Mouse (Mus musculus) olfactory bulb, adult 2 months (tissue): ENCODE measurements around the gene Uba52. TPM values are rescaled to one million over a fixed set of nuclear protein-coding genes. Genes with fewer than 3 reads are reported as not detected.

ENCODE experiments used
- H3K27ac ChIP-seq: fragments of 200-500 bp; 2 replicates; pipeline ENCODE4 v1.5.1; 2012; ENCODE audit warnings: low read depth, low read length; ENCODE audit not compliant: insufficient read depth
- H3K4me1 ChIP-seq: fragments of 200-500 bp; 2 replicates; pipeline ENCODE4 v1.6.1; 2012; ENCODE audit warnings: low read length; ENCODE audit not compliant: control insufficient read depth, insufficient read depth
- H3K4me3 ChIP-seq: fragments of 200-500 bp; 2 replicates; pipeline ENCODE4 v1.5.1; 2012; ENCODE audit warnings: mild to moderate bottlenecking, low read depth, low read length, moderate library complexity; ENCODE audit not compliant: insufficient read depth
- CTCF ChIP-seq: fragments of 200-500 bp; IDR thresholded peaks from 2 replicates; pipeline ENCODE4 v1.5.1; 2012; ENCODE audit warnings: low read depth, mild to moderate bottlenecking, low read length, moderate library complexity; ENCODE audit not compliant: insufficient read depth
- POLR2A ChIP-seq: fragments of 200-500 bp; IDR thresholded peaks from 2 replicates; pipeline ENCODE4 v1.6.1; 2012; ENCODE audit warnings: mild to moderate bottlenecking, low read depth, low read length, moderate library complexity; ENCODE audit not compliant: insufficient read depth
- WGBS: fragments of 180-500 bp; shearing (Covaris S2); methylation state at CpG from one replicate; pipeline ENCODE4 v1.1.7; 2018; 5-methylcytosine and 5-hydroxymethylcytosine counted together
- polyA plus RNA-seq: library from polyadenylated mRNA; stranded (reverse); fragments of >200 nt; gene quantifications from 2 replicates; pipeline ENCODE4 v1.2.4, GENCODE M21; 2012; ENCODE audit warnings: low replicate concordance; ENCODE audit not compliant: missing spikeins, insufficient read depth, insufficient read length

Gene Uba52
- polyA plus RNA-seq, 1 experiment, result not detected

DNA sequence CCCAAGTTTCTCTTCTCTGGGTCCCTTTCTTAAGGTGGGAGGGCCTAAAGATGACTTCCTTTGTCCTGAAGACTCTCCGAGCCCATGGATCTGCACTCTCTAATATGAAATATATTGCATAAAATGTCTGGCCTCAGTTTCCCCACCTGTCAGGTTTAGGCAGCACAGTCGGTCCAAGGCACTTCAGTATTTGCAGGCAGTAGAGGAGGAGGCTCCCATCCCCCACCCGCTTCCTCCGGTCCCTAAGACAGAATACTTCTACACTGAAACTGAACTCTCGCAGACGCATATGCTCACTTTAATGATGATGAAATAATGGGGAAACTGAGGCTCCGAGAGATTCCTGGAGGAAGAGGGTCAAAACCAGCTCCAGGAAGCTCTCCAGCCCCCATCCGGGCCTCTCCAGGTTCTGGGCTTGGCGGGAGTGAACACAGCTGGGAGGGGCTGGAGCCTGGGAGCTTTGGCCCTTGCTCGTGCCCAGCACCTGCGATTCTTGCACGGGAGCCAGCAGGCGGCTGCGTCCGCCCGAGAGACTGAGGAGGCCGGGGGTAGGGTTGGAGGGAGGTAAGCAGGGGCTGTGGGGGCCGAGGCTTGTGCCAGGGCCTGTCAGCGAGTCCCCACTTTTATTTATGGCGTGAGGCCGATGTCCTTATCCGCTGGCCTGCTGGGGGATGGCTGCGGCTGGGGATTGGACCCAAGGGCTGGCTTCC, 8.6 kb downstream of the Uba52 start:
- Histone ChIP-seq H3K4me1 (peaks cover 42% of the 10 kb centered on the region), H3K4me3 (no peak overlapping the region), H3K27ac (no peak overlapping the region)
- no peak for TF ChIP-seq CTCF
- TF ChIP-seq POLR2A, result no peak
- 24% methylated on average over 23 of the region's 23 CpGs for WGBS

DNA sequence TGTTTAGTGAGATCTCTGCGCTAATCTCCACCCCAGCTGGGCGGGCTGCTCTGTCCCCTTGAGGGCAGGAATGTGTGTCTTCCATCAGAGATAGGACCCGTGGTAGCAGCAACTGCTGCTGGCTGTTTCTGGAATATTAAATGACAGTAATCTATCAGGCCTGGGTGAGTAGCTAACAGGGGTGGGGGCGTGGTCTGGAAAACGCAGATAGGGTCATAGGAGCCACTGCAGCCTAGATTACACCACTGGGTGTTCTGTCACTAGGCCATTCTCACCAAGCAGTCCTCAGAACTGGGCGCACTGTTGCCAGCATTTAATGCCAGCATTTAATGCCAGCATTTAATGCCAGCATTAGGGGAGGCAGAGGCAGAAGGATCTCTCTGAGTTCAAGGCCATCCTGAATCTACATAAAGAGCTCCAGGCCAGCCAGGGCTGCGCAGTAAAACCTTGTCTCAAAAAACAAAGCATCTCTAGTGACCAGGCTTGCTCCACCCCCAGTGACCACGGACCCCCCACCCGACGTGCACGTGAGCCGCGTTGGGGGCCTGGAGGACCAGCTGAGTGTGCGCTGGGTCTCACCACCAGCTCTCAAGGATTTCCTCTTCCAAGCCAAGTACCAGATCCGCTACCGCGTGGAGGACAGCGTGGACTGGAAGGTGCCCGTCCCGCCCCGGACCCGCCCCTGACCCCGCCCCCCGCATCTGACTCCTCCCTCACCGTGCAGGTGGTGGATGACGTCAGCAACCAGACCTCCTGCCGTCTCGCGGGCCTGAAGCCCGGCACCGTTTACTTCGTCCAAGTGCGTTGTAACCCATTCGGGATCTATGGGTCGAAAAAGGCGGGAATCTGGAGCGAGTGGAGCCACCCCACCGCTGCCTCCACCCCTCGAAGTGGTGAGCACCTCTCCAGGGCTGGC, 10.0 kb downstream of the Uba52 start:
- Histone ChIP-seq H3K27ac (no peak overlapping the region), H3K4me1 (peaks cover 38% of the 10 kb centered on the region), H3K4me3 (no peak overlapping the region)
- WGBS, result 16% methylated on average over 39 of the region's 39 CpGs
- TF ChIP-seq POLR2A (no peak), CTCF (no peak)

DNA sequence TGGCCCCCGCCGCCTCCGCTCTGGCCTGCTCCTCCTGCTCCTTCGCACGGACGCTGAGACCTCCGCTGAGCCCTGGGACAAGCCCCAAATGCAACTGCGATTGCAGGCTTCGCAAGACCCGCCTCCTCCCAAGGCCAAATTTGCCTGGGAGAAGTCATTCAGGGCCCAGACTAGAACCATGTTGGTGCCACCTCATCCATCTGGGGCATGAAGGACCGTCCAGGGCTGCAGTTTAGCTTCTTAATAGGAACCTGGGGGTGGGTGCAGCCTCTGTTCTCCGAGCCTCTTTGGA, 14.9 kb downstream of the Uba52 start:
- TF ChIP-seq CTCF (no peak), POLR2A (no peak)
- H3K4me1 ChIP-seq, result peaks cover 30% of the 10 kb centered on the region
- H3K4me3 ChIP-seq, result no peak overlapping the region
- WGBS, result 55% methylated on average over 12 of the region's 12 CpGs
- no peak overlapping the region for H3K27ac ChIP-seq

DNA sequence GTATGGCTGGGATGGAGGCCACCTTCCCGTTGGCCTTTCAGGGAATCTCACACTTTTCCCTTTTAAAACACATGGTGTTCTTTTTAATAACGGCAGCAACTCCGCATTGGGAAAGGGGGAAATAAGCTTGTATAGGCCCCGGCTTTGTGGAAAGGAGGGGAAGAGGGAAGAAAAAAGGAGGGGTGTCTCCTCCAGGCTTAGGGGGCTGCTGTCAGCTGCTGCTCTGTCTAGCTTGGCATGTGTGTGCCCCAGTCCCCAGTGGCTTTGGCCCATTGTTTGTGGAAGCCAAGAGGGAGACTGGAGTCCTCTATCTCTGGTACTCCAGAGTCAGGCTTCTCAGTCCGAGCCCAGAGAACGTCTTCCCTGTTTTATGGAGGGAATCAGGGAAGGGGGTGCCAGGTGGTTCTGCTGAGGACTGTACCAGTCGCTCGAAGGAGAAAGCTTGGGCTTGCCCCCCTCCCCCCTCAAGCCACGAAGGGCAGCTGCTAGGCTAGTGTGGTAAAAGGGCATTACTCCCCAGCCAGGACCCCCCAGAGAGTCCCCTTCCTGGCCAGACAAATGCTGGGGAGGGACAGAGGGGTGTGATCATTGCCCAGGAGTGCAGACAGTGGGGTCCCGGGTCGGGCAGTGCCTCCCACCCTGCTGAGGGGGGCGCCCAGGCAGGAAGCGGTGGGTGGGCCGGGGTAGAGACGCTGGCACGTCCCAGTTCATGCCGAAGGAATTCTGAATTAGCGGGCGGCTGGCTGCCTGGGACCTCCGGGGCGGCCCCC, 15.4 kb downstream of the Uba52 start:
- Histone ChIP-seq H3K27ac (no peak overlapping the region), H3K4me1 (peaks cover 29% of the 10 kb centered on the region), H3K4me3 (no peak overlapping the region)
- WGBS, result 32% methylated on average over 21 of the region's 21 CpGs
- TF ChIP-seq CTCF, result no peak
- TF ChIP-seq POLR2A, result no peak

DNA sequence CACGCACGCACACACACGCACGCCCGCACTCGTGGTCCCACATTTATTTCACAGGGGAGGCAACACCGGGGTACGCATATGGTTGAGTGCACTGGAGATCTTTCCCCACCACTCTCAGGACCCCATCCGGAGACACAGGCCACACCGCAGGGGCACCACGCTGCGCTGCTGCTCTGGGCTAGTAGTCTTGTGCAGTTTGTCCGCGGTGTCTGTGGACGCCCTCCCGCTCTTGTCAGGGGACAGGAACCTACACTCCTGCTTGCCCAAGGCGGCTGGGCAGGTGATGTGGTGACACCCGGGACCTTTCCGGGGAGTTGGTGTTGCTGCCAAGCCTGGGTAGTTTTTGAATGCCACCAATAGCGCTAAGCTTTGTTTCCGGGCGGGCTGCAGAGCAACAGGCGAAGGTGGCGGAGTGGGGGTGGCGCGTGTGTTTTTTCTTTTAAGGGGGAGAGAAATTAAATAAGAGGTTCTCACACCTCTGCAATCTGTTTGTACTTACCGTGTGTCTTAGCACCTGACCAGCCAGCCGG, 16.1 kb downstream of the Uba52 start:
- no peak for TF ChIP-seq CTCF
- TF ChIP-seq POLR2A, result no peak
- Histone ChIP-seq H3K27ac (no peak overlapping the region), H3K4me1 (peaks cover 32% of the 10 kb centered on the region), H3K4me3 (no peak overlapping the region)
- 11% methylated on average over 28 of the region's 28 CpGs for WGBS

DNA sequence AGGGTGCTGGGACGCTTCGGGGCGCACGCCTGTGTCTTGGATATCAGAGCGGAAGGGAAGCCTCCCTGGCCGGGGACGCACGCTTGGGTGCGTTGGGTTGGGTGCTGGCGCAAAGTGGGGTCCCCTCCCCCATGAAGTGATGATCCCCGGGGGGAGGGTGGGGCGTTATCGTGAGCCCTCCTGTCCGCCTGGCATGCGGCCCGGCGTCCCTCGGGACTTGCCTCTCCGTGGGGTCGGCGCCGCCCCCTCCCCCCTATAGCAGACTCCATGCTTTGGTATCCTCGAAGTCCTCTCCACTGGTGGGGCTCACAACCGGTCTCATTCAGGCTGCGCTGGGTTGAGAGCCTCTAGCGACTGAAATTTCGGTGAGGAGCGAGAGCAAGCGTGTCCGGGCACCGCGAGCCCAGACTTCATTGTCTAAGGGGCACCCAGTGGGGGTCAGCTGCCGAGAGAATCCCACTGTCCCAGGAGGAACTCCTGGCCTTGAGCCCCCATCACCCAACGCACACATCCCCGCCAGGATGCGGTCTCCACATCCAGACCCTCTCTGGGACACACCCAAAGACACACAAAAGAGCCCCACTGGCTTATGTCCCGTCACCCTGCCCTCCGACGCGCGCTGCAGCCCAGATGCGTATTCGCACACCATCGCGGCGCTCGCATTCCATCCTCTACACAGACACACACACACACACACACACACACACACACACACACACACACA, 16.7 kb downstream of the Uba52 start:
- Histone ChIP-seq H3K4me1 (peaks cover 38% of the 10 kb centered on the region), H3K4me3 (no peak overlapping the region), H3K27ac (no peak overlapping the region)
- no peak for TF ChIP-seq CTCF
- no peak for TF ChIP-seq POLR2A
- WGBS, result 2% methylated on average over 47 of the region's 47 CpGs

DNA sequence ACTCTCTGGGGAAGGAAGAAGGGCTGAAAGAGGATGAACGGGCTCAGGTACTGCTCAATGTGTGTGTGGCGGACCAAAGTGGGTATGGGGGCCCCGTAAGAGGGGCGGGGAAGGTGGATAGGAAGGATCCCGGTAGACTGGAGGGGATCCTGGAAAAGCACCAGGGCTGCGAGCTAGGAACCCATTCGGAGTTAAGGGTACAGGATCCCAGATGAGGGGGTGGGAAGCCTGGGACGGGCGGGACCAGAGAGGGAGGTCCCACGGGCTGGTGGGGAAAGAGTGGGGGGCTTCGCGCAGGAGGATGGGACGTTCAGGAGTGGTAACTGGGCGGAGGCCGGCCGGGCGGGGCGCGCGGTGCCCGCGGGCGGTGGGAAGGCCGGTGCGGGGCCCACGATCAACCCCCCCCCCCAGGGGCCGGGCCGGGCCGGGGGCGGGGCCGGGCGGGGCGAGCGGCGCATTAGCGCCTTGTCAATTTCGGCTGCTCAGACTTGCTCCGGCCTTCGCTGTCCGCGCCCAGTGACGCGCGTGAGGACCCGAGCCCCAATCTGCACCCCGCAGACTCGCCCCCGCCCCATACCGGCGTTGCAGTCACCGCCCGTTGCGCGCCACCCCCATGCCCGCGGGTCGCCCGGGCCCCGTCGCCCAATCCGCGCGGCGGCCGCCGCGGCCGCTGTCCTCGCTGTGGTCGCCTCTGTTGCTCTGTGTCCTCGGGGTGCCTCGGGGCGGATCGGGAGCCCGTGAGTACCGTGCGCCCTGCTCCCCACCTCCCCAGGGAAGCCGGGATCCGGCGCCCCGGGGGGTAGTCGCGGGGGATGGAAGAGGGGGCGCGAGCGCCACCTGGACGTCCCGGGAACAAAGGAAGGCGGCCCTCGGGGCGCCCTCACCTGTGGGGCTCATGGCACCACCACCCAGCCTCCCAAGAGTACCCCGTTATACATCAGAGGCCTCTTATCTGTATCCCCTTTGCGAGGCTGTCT, 17.6 kb downstream of the Uba52 start, which contains the start of gene Crlf1:
Gene Crlf1, plus strand, starts transcription at position 495 of the 977 bp plus-strand sequence.
- no peak for TF ChIP-seq CTCF
- TF ChIP-seq POLR2A, result no peak
- whole genome bisulfite sequencing, result 1% methylated on average over 90 of the region's 93 CpGs
- H3K4me3 ChIP-seq, result peak within 1 kb of the TSS; percentile 25
- peaks cover 46% of the 10 kb centered on the region for H3K4me1 ChIP-seq
- H3K27ac ChIP-seq, result no peak within 1 kb of the TSS
